Mouse (Mus musculus) liver, adult 2 months (tissue): ENCODE data around the gene Fbxo48.

Source experiments
- CTCF ChIP-seq: fragments of 200-500 bp; IDR thresholded peaks from 2 replicates; pipeline ENCODE4 v1.5.1; 2011; ENCODE audit warnings: low read depth, low read length, control low read depth
- POLR2A ChIP-seq: fragments of 200-500 bp; IDR thresholded peaks from 2 replicates; pipeline ENCODE4 v1.6.1; 2011; ENCODE audit warnings: low read length, control low read depth; ENCODE audit not compliant: insufficient read depth; ENCODE audit errors: extremely low read depth

- TF ChIP-seq CTCF (no peak), POLR2A (no peak)
Measured at GRCm38 (mm10) chr11:16996818-16997217, 45.6 kb downstream of the Fbxo48 start.
